Mouse (Mus musculus): ENCODE results near the gene Fgf11. TPM values are rescaled to one million over a fixed set of nuclear protein-coding genes. Genes with fewer than 3 reads are reported as not detected.

Gene Fgf11
- polyA plus RNA-seq, 1 experiment from 2014 or later: 2.2 TPM

DNA sequence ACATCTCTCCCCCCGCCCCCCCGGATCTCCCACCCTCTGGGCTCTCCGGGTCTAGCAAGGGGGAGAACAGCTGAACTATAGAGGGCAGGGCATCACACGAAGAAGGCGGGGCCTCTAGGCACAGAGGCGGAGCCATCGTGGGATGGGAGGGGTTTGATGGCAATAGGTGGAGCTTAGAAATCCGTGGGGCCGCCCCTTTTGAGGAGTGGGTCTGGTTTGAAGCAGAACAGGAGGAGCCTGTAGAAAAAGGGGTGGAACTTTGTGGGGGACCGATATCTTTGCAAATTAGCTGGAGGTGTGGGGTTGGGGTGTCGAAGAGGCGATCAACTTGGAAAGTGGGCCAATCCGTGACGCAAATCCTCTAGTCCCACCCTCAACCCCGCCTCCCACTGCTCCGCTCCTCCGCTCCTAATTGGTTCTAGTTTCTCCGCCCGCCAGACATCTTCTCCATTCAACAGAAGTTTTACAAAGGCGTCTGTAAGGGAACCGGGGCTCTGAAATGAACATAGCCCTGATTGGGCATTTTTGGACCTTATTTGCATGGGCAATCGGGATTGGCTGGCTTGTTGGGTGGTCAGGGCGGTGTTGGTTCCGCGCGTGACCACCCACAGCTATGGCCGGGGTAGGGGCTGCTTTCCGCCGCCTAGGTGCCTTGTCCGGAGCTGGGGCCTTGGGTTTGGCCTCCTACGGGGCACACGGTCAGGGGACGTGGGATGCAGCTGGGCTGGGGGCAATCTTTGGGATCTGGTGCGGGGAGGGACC lies 36.5 kb upstream of the Fgf11 start, which contains the start of gene Tmem256:
Tmem256 (plus strand) TSS at position 563 of the 762 bp plus-strand sequence.
- H3K4me1 ChIP-seq (ENCODE audit: control insufficient read depth, insufficient read depth, low read length): peaks cover 24% of the 10 kb centered on the region
- peak within 1 kb of the TSS; percentile 87 for H3K27ac ChIP-seq (ENCODE audit: low read length)
- peaks cover 27% of the 10 kb centered on the region for H3K27me3 ChIP-seq (ENCODE audit: control insufficient read depth, insufficient read depth, low read length)
- ATAC-seq (replicated peaks; ENCODE audit: extremely low read depth, insufficient read depth, low FRiP score): peak; percentile 92
- peak within 1 kb of the TSS; percentile 85 for H3K9ac ChIP-seq (ENCODE audit: low read length)
- H3K9me3 ChIP-seq (replicated peaks; ENCODE audit: control insufficient read depth, low read length): no peaks in the 10 kb centered on the region
- H3K36me3 ChIP-seq (ENCODE audit: control insufficient read depth, insufficient read depth): no peaks in the 10 kb centered on the region
- peak within 1 kb of the TSS; percentile 73 for H3K4me2 ChIP-seq (ENCODE audit: low read depth, low read length)
- peak within 1 kb of the TSS; percentile 74 for H3K4me3 ChIP-seq (ENCODE audit: low read length)
- WGBS: 1% methylated on average over 34 of the region's 34 CpGs

GRCm38 (mm10) chr11:69837604-69837951 lies 35.9 kb upstream of the Fgf11 start, which contains the start of gene Nlgn2:
Gene Nlgn2, minus strand, starts transcription at chr11:69837784.
- peak; percentile 59 for ATAC-seq (replicated peaks; ENCODE audit: extremely low read depth, insufficient read depth, low FRiP score)
- peak within 1 kb of the TSS; percentile 74 for H3K4me3 ChIP-seq (ENCODE audit: low read length)
- WGBS: under 1% methylated on average over 32 of the region's 32 CpGs
- H3K4me2 ChIP-seq (ENCODE audit: low read depth, low read length): peak within 1 kb of the TSS; percentile 73
- H3K4me1 ChIP-seq (ENCODE audit: control insufficient read depth, insufficient read depth, low read length): peaks cover 24% of the 10 kb centered on the region
- no peaks in the 10 kb centered on the region for H3K36me3 ChIP-seq (ENCODE audit: control insufficient read depth, insufficient read depth)
- H3K9ac ChIP-seq (ENCODE audit: low read length): peak within 1 kb of the TSS; percentile 85
- peak within 1 kb of the TSS; percentile 87 for H3K27ac ChIP-seq (ENCODE audit: low read length)
- no peaks in the 10 kb centered on the region for H3K9me3 ChIP-seq (replicated peaks; ENCODE audit: control insufficient read depth, low read length)
- H3K27me3 ChIP-seq (ENCODE audit: control insufficient read depth, insufficient read depth, low read length): peaks cover 28% of the 10 kb centered on the region

- no peaks in the 10 kb centered on the region for H3K9me3 ChIP-seq (replicated peaks; ENCODE audit: control insufficient read depth, low read length)
- H3K36me3 ChIP-seq (ENCODE audit: control insufficient read depth, insufficient read depth): no peaks in the 10 kb centered on the region
- H3K27ac ChIP-seq (ENCODE audit: low read length): peak overlapping the region; percentile 47
- peak overlapping the region; percentile 74 for H3K4me3 ChIP-seq (ENCODE audit: low read length)
- peak overlapping the region; percentile 73 for H3K4me2 ChIP-seq (ENCODE audit: low read depth, low read length)
- WGBS: 2% methylated on average over 52 of the region's 52 CpGs
- peak overlapping the region; percentile 79 for H3K9ac ChIP-seq (ENCODE audit: low read length)
- peaks cover 28% of the 10 kb centered on the region for H3K27me3 ChIP-seq (ENCODE audit: control insufficient read depth, insufficient read depth, low read length)
- H3K4me1 ChIP-seq (ENCODE audit: control insufficient read depth, insufficient read depth, low read length): peaks cover 24% of the 10 kb centered on the region
- no peak for ATAC-seq (replicated peaks; ENCODE audit: extremely low read depth, insufficient read depth, low FRiP score)
Measured at GRCm38 (mm10) chr11:69836703-69837576, 35.3 kb upstream of the Fgf11 start.

GRCm38 (mm10) chr11:69835966-69836335 lies 34.3 kb upstream of the Fgf11 start:
- H3K4me3 ChIP-seq (ENCODE audit: low read length): no peak overlapping the region
- no peak for ATAC-seq (replicated peaks; ENCODE audit: extremely low read depth, insufficient read depth, low FRiP score)
- H3K4me1 ChIP-seq (ENCODE audit: control insufficient read depth, insufficient read depth, low read length): peaks cover 24% of the 10 kb centered on the region
- H3K27ac ChIP-seq (ENCODE audit: low read length): no peak overlapping the region
- no peaks in the 10 kb centered on the region for H3K9me3 ChIP-seq (replicated peaks; ENCODE audit: control insufficient read depth, low read length)
- H3K4me2 ChIP-seq (ENCODE audit: low read depth, low read length): peak overlapping the region; percentile 73; the same call in 1 of the 2 replicates
- no peaks in the 10 kb centered on the region for H3K36me3 ChIP-seq (ENCODE audit: control insufficient read depth, insufficient read depth)
- WGBS: 10% methylated on average over 4 of the region's 4 CpGs
- no peak overlapping the region for H3K9ac ChIP-seq (ENCODE audit: low read length)
- peaks cover 28% of the 10 kb centered on the region for H3K27me3 ChIP-seq (ENCODE audit: control insufficient read depth, insufficient read depth, low read length)

DNA sequence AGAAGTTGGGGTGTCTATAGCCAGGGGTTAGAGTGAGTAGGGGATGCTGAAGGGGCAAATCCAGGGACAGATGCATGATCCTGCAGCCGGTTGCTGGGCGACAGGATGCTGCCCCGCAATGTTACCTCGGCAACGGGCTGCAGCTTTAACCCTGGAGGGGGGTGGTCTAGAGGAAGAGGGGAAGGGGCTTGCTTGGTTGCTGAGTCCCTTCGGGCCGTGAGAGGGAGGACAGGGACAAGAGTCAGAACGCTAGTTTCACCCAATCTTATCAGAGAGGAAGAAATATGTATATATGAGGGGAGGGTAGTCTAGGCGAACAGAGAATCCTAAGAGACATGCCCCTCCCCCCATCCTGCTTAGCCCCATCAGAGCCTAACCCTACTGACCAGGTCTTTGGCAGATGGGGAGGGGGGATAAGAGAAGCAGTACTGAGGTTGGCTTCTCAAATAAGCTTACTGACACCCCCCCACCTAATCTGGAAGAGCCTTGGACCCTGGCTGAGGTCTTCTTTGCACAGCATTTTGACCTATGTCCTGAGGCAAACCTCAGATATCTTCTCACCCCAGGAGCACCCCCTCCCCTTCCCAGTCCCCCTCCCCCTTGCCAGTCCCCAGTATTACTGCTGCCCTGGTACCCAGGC lies 33.8 kb upstream of the Fgf11 start:
- peaks cover 24% of the 10 kb centered on the region for H3K4me1 ChIP-seq (ENCODE audit: control insufficient read depth, insufficient read depth, low read length)
- ATAC-seq (replicated peaks; ENCODE audit: extremely low read depth, insufficient read depth, low FRiP score): no peak
- H3K4me2 ChIP-seq (ENCODE audit: low read depth, low read length): peak overlapping the region; percentile 14; the same call in 1 of the 2 replicates
- H3K4me3 ChIP-seq (ENCODE audit: low read length): no peak overlapping the region
- no peaks in the 10 kb centered on the region for H3K36me3 ChIP-seq (ENCODE audit: control insufficient read depth, insufficient read depth)
- H3K9ac ChIP-seq (ENCODE audit: low read length): no peak overlapping the region
- WGBS: 28% methylated on average over 9 of the region's 9 CpGs
- H3K27me3 ChIP-seq (ENCODE audit: control insufficient read depth, insufficient read depth, low read length): peaks cover 28% of the 10 kb centered on the region
- H3K27ac ChIP-seq (ENCODE audit: low read length): no peak overlapping the region
- no peaks in the 10 kb centered on the region for H3K9me3 ChIP-seq (replicated peaks; ENCODE audit: control insufficient read depth, low read length)

- H3K4me2 ChIP-seq (ENCODE audit: low read depth, low read length): peak overlapping the region; percentile 80
- H3K4me1 ChIP-seq (ENCODE audit: control insufficient read depth, insufficient read depth, low read length): peaks cover 21% of the 10 kb centered on the region
- no peaks in the 10 kb centered on the region for H3K9me3 ChIP-seq (replicated peaks; ENCODE audit: control insufficient read depth, low read length)
- H3K36me3 ChIP-seq (ENCODE audit: control insufficient read depth, insufficient read depth): no peaks in the 10 kb centered on the region
- H3K27me3 ChIP-seq (ENCODE audit: control insufficient read depth, insufficient read depth, low read length): peaks cover 28% of the 10 kb centered on the region
- no peak for ATAC-seq (replicated peaks; ENCODE audit: extremely low read depth, insufficient read depth, low FRiP score)
- H3K9ac ChIP-seq (ENCODE audit: low read length): peak overlapping the region; percentile 73
- WGBS: 8% methylated on average over 30 of the region's 48 CpGs
- no peak overlapping the region for H3K27ac ChIP-seq (ENCODE audit: low read length)
- peak overlapping the region; percentile 50 for H3K4me3 ChIP-seq (ENCODE audit: low read length)
Measured at GRCm38 (mm10) chr11:69834001-69834549, 32.4 kb upstream of the Fgf11 start.

DNA sequence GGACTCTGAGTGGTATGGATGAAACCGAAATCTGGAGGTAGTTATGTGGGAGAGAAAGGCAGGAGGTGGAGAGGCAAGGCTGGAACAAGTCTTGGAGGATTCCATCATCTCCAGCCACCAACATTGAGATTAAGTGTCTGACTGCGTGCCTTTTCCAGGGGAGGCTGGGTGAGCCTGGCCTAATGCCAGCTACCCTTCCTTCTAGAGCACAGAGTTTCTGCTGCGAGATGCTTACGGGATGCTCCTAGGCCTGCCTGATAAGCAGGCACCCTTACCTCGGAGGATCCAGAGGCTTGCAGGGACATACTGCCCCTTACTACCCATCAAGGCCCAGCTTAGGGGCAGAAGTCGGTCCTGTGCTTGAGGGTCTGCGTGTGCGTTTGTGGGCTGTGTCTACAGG lies 31.9 kb upstream of the Fgf11 start:
- H3K9ac ChIP-seq (ENCODE audit: low read length): peak overlapping the region; percentile 73
- no peaks in the 10 kb centered on the region for H3K36me3 ChIP-seq (ENCODE audit: control insufficient read depth, insufficient read depth)
- peak overlapping the region; percentile 80 for H3K4me2 ChIP-seq (ENCODE audit: low read depth, low read length)
- peaks cover 28% of the 10 kb centered on the region for H3K27me3 ChIP-seq (ENCODE audit: control insufficient read depth, insufficient read depth, low read length)
- 36% methylated on average over 8 of the region's 8 CpGs for WGBS
- peaks cover 18% of the 10 kb centered on the region for H3K4me1 ChIP-seq (ENCODE audit: control insufficient read depth, insufficient read depth, low read length)
- no peak overlapping the region for H3K27ac ChIP-seq (ENCODE audit: low read length)
- H3K9me3 ChIP-seq (replicated peaks; ENCODE audit: control insufficient read depth, low read length): no peaks in the 10 kb centered on the region
- ATAC-seq (replicated peaks; ENCODE audit: extremely low read depth, insufficient read depth, low FRiP score): no peak
- peak overlapping the region; percentile 50 for H3K4me3 ChIP-seq (ENCODE audit: low read length)

DNA sequence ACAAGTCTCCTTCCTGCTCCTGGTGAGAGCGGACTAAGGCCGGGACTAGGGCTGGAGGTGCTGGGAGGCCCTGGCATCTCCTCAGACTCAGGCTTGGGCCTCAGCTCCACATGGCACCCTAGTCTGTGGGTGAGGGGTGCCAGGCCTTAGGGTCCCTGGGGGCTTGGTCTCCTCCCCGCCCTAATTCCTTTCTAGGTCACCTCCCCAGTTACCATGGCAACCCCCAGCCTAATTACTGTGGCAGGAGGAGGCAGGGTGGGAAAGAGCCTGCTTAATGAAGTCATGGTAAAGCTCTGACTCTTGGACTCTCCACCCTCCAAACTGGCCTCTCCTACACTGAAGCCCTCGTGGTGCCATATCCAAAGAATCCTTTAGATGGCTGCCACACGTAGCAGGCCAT lies 27.2 kb upstream of the Fgf11 start:
- 77% methylated on average over 5 of the region's 5 CpGs for WGBS
- Histone ChIP-seq H3K9me3 (replicated peaks; ENCODE audit: control insufficient read depth, low read length) (no peaks in the 10 kb centered on the region), H3K9ac (ENCODE audit: low read length) (no peak overlapping the region), H3K4me1 (ENCODE audit: control insufficient read depth, insufficient read depth, low read length) (peaks cover 3% of the 10 kb centered on the region), H3K27me3 (ENCODE audit: control insufficient read depth, insufficient read depth, low read length) (peaks cover 4% of the 10 kb centered on the region; the same call in 1 of the 2 replicates), H3K4me2 (ENCODE audit: low read depth, low read length) (no peak overlapping the region), H3K36me3 (ENCODE audit: control insufficient read depth, insufficient read depth) (0 out of 2 replicates have a peak, but pooled peaks cover 3% of the 10 kb centered on the region), H3K27ac (ENCODE audit: low read length) (no peak overlapping the region), H3K4me3 (ENCODE audit: low read length) (no peak overlapping the region)
- no peak for ATAC-seq (replicated peaks; ENCODE audit: extremely low read depth, insufficient read depth, low FRiP score)
